Mouse (Mus musculus) spleen, postnatal 4 days (tissue): ENCODE data around the gene Necab2.

Experiments
- DNase-seq, 2 experiments: peaks; one replicate each; pipeline ENCODE4 v3.0.0; 2022; ENCODE audit warnings: low spot score in 2 of 2

Gene Necab2

DNA sequence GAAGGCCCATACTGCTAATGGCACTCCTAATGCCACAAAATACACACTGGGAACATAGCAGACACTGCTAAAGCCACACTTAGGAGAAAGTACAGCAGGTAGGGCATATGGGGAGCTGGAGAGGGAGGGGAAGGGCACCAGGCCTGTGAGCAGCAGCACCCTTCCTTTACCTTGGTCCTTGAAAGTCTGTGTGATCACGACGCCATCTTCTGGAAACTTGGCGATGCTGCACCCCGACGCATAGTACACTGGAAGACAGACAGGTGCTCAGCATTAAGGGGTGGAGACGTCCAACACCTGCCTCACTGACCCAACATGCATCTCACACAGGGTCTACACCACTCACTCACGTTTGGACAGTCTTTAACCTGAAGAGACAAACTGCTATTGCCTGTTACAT lies 73.6 kb downstream of the Necab2 start:
- no peak for DNase-seq
